Mouse (Mus musculus) bone marrow, adult 2 months (tissue): ENCODE data around the gene Sdk1.

Source experiments
- CTCF ChIP-seq: fragments of 200-500 bp; IDR thresholded peaks from 2 replicates; pipeline ENCODE4 v1.5.1; 2011; ENCODE audit warnings: low read length, control low read depth; ENCODE audit not compliant: control insufficient read depth, insufficient read depth
- POLR2A ChIP-seq: fragments of 200-500 bp; IDR thresholded peaks from 2 replicates; pipeline ENCODE4 v1.6.1; 2011; ENCODE audit warnings: low read depth, mild to moderate bottlenecking, control low read depth, low read length, borderline replicate concordance; ENCODE audit not compliant: control insufficient read depth

DNA sequence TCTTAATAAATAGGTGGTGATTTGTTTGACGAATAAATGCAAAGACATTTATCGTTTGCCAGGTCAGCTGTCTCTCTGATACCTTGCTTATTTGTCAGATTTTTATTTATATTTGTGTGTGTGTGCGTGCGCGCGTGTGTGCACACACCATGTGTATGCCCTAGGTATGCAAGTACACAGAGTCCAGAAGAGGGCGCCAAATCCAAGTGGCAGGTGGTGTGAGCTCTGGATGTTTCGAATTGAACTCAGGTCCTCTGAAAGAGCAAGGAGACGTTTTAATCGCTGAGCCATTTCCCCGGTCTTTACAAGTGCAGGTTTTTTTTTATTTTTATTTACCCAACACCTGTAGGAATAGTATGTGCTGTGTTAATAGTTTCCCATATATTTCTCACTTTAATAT, 632.5 kb downstream of the Sdk1 start:
- 0 out of 2 replicates have a peak, but pooled peaks have one; percentile 7 for TF ChIP-seq CTCF
- TF ChIP-seq POLR2A: no peak
